Mouse (Mus musculus) liver, postnatal 0 days (tissue): ENCODE measurements around the gene Prrt2.

ENCODE experiments used
- CTCF ChIP-seq: sonication (generic); IDR thresholded peaks from 2 replicates; pipeline ENCODE4 v1.5.1; 2016; ENCODE audit warnings: antibody characterized with exemption, low read depth
- EP300 ChIP-seq: IDR thresholded peaks from 2 replicates; pipeline ENCODE4 v1.6.1; 2016; ENCODE audit warnings: antibody characterized with exemption, low read depth, mild to moderate bottlenecking

- TF ChIP-seq CTCF, result no peak
- TF ChIP-seq EP300, result no peak
Measured at GRCm38 (mm10) chr7:127022528-127023271, 1.7 kb upstream of the Prrt2 start.
